8 mouse cellular contexts compared by ENCODE assay signal in genomic region chr5:131533815-131534214, GRCm38 (mm10).
DNase-seq lines count a peak whose midpoint lies in the region; ATAC-seq lines count a peak whose summit lies in the region.

No protein-coding gene starts in this region.

- no peaks in the 10 kb centered on the region for H3K36me3 ChIP-seq in neural tube, embryonic 11.5 days (ENCODE audit: control insufficient read depth, insufficient read depth, low read length)
- peaks cover 13% of the 10 kb centered on the region for H3K36me3 ChIP-seq in forebrain, embryonic 14.5 days (ENCODE audit: control insufficient read depth, insufficient read depth, low read length)
- no peaks in the 10 kb centered on the region for H3K36me3 ChIP-seq in midbrain, embryonic 11.5 days (ENCODE audit: control insufficient read depth, insufficient read depth, low read length)

- H3K9me3 ChIP-seq in neural tube, embryonic 11.5 days (ENCODE audit: control insufficient read depth, low read length) = no peaks in the 10 kb centered on the region
- no peaks in the 10 kb centered on the region for H3K9me3 ChIP-seq in forebrain, embryonic 14.5 days (replicated peaks; ENCODE audit: control insufficient read depth, low read length)
- no peaks in the 10 kb centered on the region for H3K9me3 ChIP-seq in midbrain, embryonic 11.5 days (ENCODE audit: control insufficient read depth, low read length)

- ATAC-seq in neural tube, embryonic 11.5 days (ENCODE audit: insufficient read depth, low FRiP score, low TSS enrichment) = no peak
- ATAC-seq in forebrain, embryonic 14.5 days = no peak
- ATAC-seq in midbrain, embryonic 11.5 days (ENCODE audit: low FRiP score) = no peak

- peak; percentile 64 for DNase-seq in neural tube, embryonic 11.5 days (ENCODE audit: low spot score)
- DNase-seq in neural tube, embryonic 10.5 days (ENCODE audit: extremely low spot score, low spot score) = no peak
- peak; percentile 34 for DNase-seq in cerebellum, adult 11-12 months
- DNase-seq in forebrain, embryonic 14.5 days (ENCODE audit: low spot score) = peak; percentile 91
- DNase-seq in layer of hippocampus, adult 9-10 months (ENCODE audit: low spot score) = peak; percentile 57
- no peak for DNase-seq in midbrain, embryonic 11.5 days (ENCODE audit: low spot score, missing footprints)
- no peak for DNase-seq in spleen, postnatal 14 days (ENCODE audit: low spot score in 2 of 2)
- no peak for DNase-seq in thymus, postnatal 25 days

- 29% methylated on average over 3 of the region's 3 CpGs for WGBS in neural tube, embryonic 11.5 days
- 17% methylated on average over 3 of the region's 3 CpGs for WGBS in forebrain, embryonic 14.5 days
- 27% methylated on average over 3 of the region's 3 CpGs for WGBS in midbrain, embryonic 11.5 days

- no peak overlapping the region for H3K9ac ChIP-seq in neural tube, embryonic 11.5 days (ENCODE audit: low read length)
- H3K9ac ChIP-seq in forebrain, embryonic 14.5 days (ENCODE audit: low read length) = peak overlapping the region; percentile 58
- H3K9ac ChIP-seq in midbrain, embryonic 11.5 days (ENCODE audit: low read length) = no peak overlapping the region

- H3K27ac ChIP-seq in neural tube, embryonic 11.5 days (ENCODE audit: low read depth, low read length) = no peak overlapping the region
- no peak overlapping the region for H3K27ac ChIP-seq in forebrain, embryonic 14.5 days (ENCODE audit: low read depth, low read length)
- H3K27ac ChIP-seq in midbrain, embryonic 11.5 days (ENCODE audit: low read depth, low read length) = no peak overlapping the region

- H3K27me3 ChIP-seq in neural tube, embryonic 11.5 days (ENCODE audit: control insufficient read depth, insufficient read depth, low read length) = no peaks in the 10 kb centered on the region
- no peaks in the 10 kb centered on the region for H3K27me3 ChIP-seq in forebrain, embryonic 14.5 days (replicated peaks; ENCODE audit: control insufficient read depth, insufficient read depth, low read length)
- H3K27me3 ChIP-seq in midbrain, embryonic 11.5 days (ENCODE audit: control insufficient read depth, insufficient read depth, low read length) = no peaks in the 10 kb centered on the region

- peak overlapping the region; percentile 18; the same call in 1 of the 2 replicates for H3K4me3 ChIP-seq in neural tube, embryonic 11.5 days (ENCODE audit: low read depth, low read length)
- H3K4me3 ChIP-seq in forebrain, embryonic 14.5 days (ENCODE audit: low read depth, low read length) = peak overlapping the region; percentile 31
- no peak overlapping the region for H3K4me3 ChIP-seq in midbrain, embryonic 11.5 days (ENCODE audit: low read depth, low read length)

- peak overlapping the region; percentile 27 for H3K4me2 ChIP-seq in neural tube, embryonic 11.5 days (ENCODE audit: low read depth)
- H3K4me2 ChIP-seq in forebrain, embryonic 14.5 days (ENCODE audit: low read length) = peak overlapping the region; percentile 75
- H3K4me2 ChIP-seq in midbrain, embryonic 11.5 days = peak overlapping the region; percentile 24; the same call in 1 of the 2 replicates

- peaks cover 36% of the 10 kb centered on the region for H3K4me1 ChIP-seq in neural tube, embryonic 11.5 days (ENCODE audit: control insufficient read depth, insufficient read depth, low read length)
- H3K4me1 ChIP-seq in forebrain, embryonic 14.5 days (ENCODE audit: control insufficient read depth, insufficient read depth, low read length) = peaks cover 42% of the 10 kb centered on the region
- H3K4me1 ChIP-seq in midbrain, embryonic 11.5 days (ENCODE audit: control insufficient read depth, insufficient read depth, low read length) = peaks cover 57% of the 10 kb centered on the region

Comparison
In these comparisons a context has a peak if more than half of its experiments do, and no peak if none do; other contexts are left out.
1. DNase-seq: peak in neural tube, embryonic 11.5 days (single experiment), cerebellum, adult 11-12 months (single experiment), forebrain, embryonic 14.5 days (single experiment) and layer of hippocampus, adult 9-10 months (single experiment); none in neural tube, embryonic 10.5 days (single experiment), midbrain, embryonic 11.5 days (single experiment), spleen, postnatal 14 days (0 of 2) and thymus, postnatal 25 days (single experiment).
2. H3K4me2 ChIP-seq: peak in every context shown above with its lines; median percentile 75 in forebrain, embryonic 14.5 days; 27 in neural tube, embryonic 11.5 days; 24 in midbrain, embryonic 11.5 days.